ENCODE assay signal across 18 mouse cellular contexts in the genomic region with DNA sequence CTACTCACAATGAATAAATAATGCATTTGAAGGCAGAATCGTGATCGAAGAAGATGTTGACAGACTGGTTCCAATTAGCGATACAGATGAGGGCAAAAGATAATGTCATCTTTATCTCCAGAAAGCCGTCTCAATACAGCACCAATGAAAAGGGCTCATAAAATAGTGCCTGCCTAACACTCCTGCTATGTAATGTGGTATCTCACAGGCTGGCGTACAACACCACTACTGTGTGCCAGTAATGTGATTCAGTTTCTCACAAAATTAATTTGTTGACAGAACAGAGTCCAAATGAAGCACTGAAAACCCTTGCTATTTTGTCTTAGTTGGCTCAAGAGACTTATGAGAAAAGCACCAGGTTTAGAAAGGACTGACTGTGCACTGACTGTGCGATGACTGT. TPM values are rescaled to one million over a fixed set of nuclear protein-coding genes. Genes with fewer than 3 reads are reported as not detected.
DNase-seq lines count a peak whose midpoint lies in the region; ATAC-seq and TF ChIP-seq lines count a peak whose summit lies in the region.
"Had no signal": no experiment of that assay in that cellular context is flagged by ENCODE, and none has a peak within 500 bp of the region (broad histone marks: within the 10 kb centered on the region; RNA-seq: fewer than 3 reads in every experiment).

No protein-coding gene starts in this region.

- H3K4me2 ChIP-seq in forebrain, embryonic 15.5 days (replicated peaks), result no peak overlapping the region
- no peak overlapping the region for H3K4me2 ChIP-seq in forebrain, postnatal 0 days (ENCODE audit: low read depth)
- no peak overlapping the region for H3K4me2 ChIP-seq in forebrain, embryonic 11.5 days (ENCODE audit: low read depth, low read length, severe bottlenecking)
- H3K4me2 ChIP-seq: embryonic facial prominence, embryonic 13.5 days; embryonic facial prominence, embryonic 15.5 days had no signal

- WGBS in forebrain, embryonic 15.5 days, result 75% methylated on average over 6 of the region's 6 CpGs
- 87% methylated on average over 6 of the region's 6 CpGs for WGBS in forebrain, embryonic 10.5 days
- 74% methylated on average over 6 of the region's 6 CpGs for WGBS in forebrain, postnatal 0 days
- 85% methylated on average over 6 of the region's 6 CpGs for WGBS in forebrain, embryonic 11.5 days

- H3K4me1 ChIP-seq in forebrain, embryonic 15.5 days, result no peaks in the 10 kb centered on the region
- no peaks in the 10 kb centered on the region for H3K4me1 ChIP-seq in forebrain, embryonic 10.5 days
- no peaks in the 10 kb centered on the region for H3K4me1 ChIP-seq in forebrain, postnatal 0 days (ENCODE audit: insufficient read depth)
- no peaks in the 10 kb centered on the region for H3K4me1 ChIP-seq in forebrain, embryonic 11.5 days (replicated peaks; ENCODE audit: control insufficient read depth, insufficient read depth, low read length)
- H3K4me1 ChIP-seq: embryonic facial prominence, embryonic 15.5 days had no signal

- no peak for DNase-seq in forebrain, embryonic 10.5 days (ENCODE audit: extremely low spot score, low spot score)
- DNase-seq in forebrain, postnatal 0 days, result no peak
- DNase-seq in forebrain, embryonic 11.5 days (ENCODE audit: low spot score), result no peak
- DNase-seq: adrenal gland, adult 2 months; adrenal gland, postnatal 10 days; adrenal gland, postnatal 25 days; cerebellum, adult 11 months; cerebellum, adult 18-20 months; cerebellum, adult 8-10 months; cerebellum, adult 9-11 months; cerebellum, postnatal 14 days; cerebellum, postnatal 36 days; embryo, embryonic 11 days had no signal

- H3K36me3 ChIP-seq in forebrain, embryonic 15.5 days, result no peaks in the 10 kb centered on the region
- H3K36me3 ChIP-seq in forebrain, embryonic 10.5 days (replicated peaks), result no peaks in the 10 kb centered on the region
- no peaks in the 10 kb centered on the region for H3K36me3 ChIP-seq in forebrain, postnatal 0 days (ENCODE audit: insufficient read depth)
- H3K36me3 ChIP-seq in forebrain, embryonic 11.5 days (ENCODE audit: control insufficient read depth, insufficient read depth, low read length), result no peaks in the 10 kb centered on the region
- H3K36me3 ChIP-seq: embryonic facial prominence, embryonic 13.5 days; embryonic facial prominence, embryonic 15.5 days had no signal

- no peak overlapping the region for H3K9ac ChIP-seq in forebrain, embryonic 15.5 days (replicated peaks)
- H3K9ac ChIP-seq in forebrain, postnatal 0 days, result no peak overlapping the region
- no peak overlapping the region for H3K9ac ChIP-seq in forebrain, embryonic 11.5 days (ENCODE audit: low read length)
- H3K9ac ChIP-seq: embryonic facial prominence, embryonic 13.5 days; embryonic facial prominence, embryonic 15.5 days had no signal

- ATAC-seq in forebrain, embryonic 15.5 days (replicated peaks), result peak; percentile 46; the same call in 1 of the 2 replicates
- ATAC-seq in forebrain, postnatal 0 days, result peak; percentile 70
- ATAC-seq in forebrain, embryonic 11.5 days (replicated peaks; ENCODE audit: low FRiP score), result no peak

- no peaks in the 10 kb centered on the region for H3K27me3 ChIP-seq in forebrain, embryonic 15.5 days
- no peaks in the 10 kb centered on the region for H3K27me3 ChIP-seq in forebrain, embryonic 10.5 days (ENCODE audit: poor library complexity, severe bottlenecking)
- H3K27me3 ChIP-seq in forebrain, postnatal 0 days (ENCODE audit: insufficient read depth, low read length), result no peaks in the 10 kb centered on the region
- no peaks in the 10 kb centered on the region for H3K27me3 ChIP-seq in forebrain, embryonic 11.5 days (ENCODE audit: control insufficient read depth, insufficient read depth, low read length)
- H3K27me3 ChIP-seq: embryonic facial prominence, embryonic 13.5 days; embryonic facial prominence, embryonic 15.5 days had no signal

- H3K4me3 ChIP-seq in forebrain, embryonic 15.5 days, result no peak overlapping the region
- H3K4me3 ChIP-seq in forebrain, embryonic 10.5 days, result no peak overlapping the region
- H3K4me3 ChIP-seq in forebrain, postnatal 0 days (ENCODE audit: low read depth, low read length), result no peak overlapping the region
- H3K4me3 ChIP-seq in forebrain, embryonic 11.5 days (ENCODE audit: low read depth, low read length), result no peak overlapping the region
- H3K4me3 ChIP-seq: embryonic facial prominence, embryonic 13.5 days; embryonic facial prominence, embryonic 15.5 days; erythroblast, embryonic 14.5 days had no signal

- TF ChIP-seq CTCF in forebrain, postnatal 0 days (IDR thresholded peaks at IDR 0.05; ENCODE audit: low read depth), result no peak

- no peak overlapping the region for H3K27ac ChIP-seq in forebrain, embryonic 15.5 days (replicated peaks)
- no peak overlapping the region for H3K27ac ChIP-seq in forebrain, embryonic 10.5 days
- H3K27ac ChIP-seq in forebrain, postnatal 0 days (ENCODE audit: low read depth, low read length), result no peak overlapping the region
- no peak overlapping the region for H3K27ac ChIP-seq in forebrain, embryonic 11.5 days (ENCODE audit: low read depth, low read length)
- H3K27ac ChIP-seq: embryonic facial prominence, embryonic 13.5 days; embryonic facial prominence, embryonic 15.5 days had no signal

- no peaks in the 10 kb centered on the region for H3K9me3 ChIP-seq in forebrain, embryonic 15.5 days
- no peaks in the 10 kb centered on the region for H3K9me3 ChIP-seq in forebrain, embryonic 10.5 days
- H3K9me3 ChIP-seq in forebrain, postnatal 0 days (ENCODE audit: low read length), result no peaks in the 10 kb centered on the region
- no peaks in the 10 kb centered on the region for H3K9me3 ChIP-seq in forebrain, embryonic 11.5 days (ENCODE audit: control insufficient read depth, low read length)
- H3K9me3 ChIP-seq: embryonic facial prominence, embryonic 13.5 days; embryonic facial prominence, embryonic 15.5 days had no signal

RNA-seq across cellular contexts. Expression of a gene that starts 48.4 kb away (rescaled TPM):
- polyA plus RNA-seq in forebrain, embryonic 15.5 days (2015; fragmentation: Nextera tagmentation; extraction: Ambion mirVana), result 5.4 and 6.1 TPM in 2 replicates
- polyA plus RNA-seq in forebrain, embryonic 10.5 days (2016; fragmentation: Nextera tagmentation; extraction: Ambion mirVana), result 0.63 and 1.00 TPM in 2 replicates
- total RNA-seq in forebrain, postnatal 0 days (2014; rRNA removed), result 14.5 and 18.9 TPM in 2 replicates
- polyA plus RNA-seq in forebrain, postnatal 0 days (2015; fragmentation: Nextera tagmentation; extraction: Ambion mirVana), result 14.9 and 17.7 TPM in 2 replicates
- 1.1 and 1.7 TPM in 2 replicates for polyA plus RNA-seq in forebrain, embryonic 11.5 days (2014; fragmentation: Nextera tagmentation; extraction: Ambion mirVana)
- total RNA-seq: common myeloid progenitor, adult 5-6 weeks had no signal
- polyA plus RNA-seq: erythroblast, embryonic 14.5 days had no signal
